Mouse (Mus musculus): ENCODE measurements at regions not wholly inside any gene's neighbourhood (a gene's known extent, or its start where the extent isn't known, plus 50 kb on each side); places are given as distances from the start of the nearest gene placed in this dataset.

DNA sequence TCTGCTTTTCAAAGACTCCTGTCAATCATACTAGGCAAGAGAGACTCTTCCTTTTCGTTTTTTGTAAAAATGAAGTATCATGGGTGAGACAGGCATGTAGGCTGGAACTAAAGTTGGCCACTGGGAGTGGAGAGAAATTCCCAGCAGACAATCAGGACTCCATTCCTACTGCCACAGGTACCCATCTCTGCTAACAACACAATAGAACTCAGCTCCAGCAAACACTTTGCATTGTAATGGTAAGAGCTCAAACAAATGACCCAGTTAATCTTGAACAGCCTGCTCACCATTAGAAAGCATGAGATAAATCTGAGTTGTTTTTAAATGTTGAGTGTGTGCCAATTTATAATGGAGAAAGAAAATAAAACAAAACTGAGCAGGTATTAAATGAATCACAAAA, 1620.6 kb upstream of the Pabpc4l start:
- WGBS: 58% methylated on average over 1 of the region's 1 CpGs
- no peak for TF ChIP-seq CTCF (IDR thresholded peaks at IDR 0.05; ENCODE audit: low read depth)
- H3K4me2 ChIP-seq: no peak overlapping the region
- ATAC-seq (ENCODE audit: insufficient read depth) (no peak), DNase-seq (no peak)
- no peaks in the 10 kb centered on the region for H3K36me3 ChIP-seq (ENCODE audit: insufficient read depth)
- H3K9ac ChIP-seq: no peak overlapping the region
- no peak overlapping the region for H3K4me3 ChIP-seq (ENCODE audit: low read depth, low read length)
- H3K9me3 ChIP-seq (ENCODE audit: low read depth, low read length): no peaks in the 10 kb centered on the region
- no peaks in the 10 kb centered on the region for H3K27me3 ChIP-seq (ENCODE audit: insufficient read depth, low read length)
- no peaks in the 10 kb centered on the region for H3K4me1 ChIP-seq (ENCODE audit: insufficient read depth)
- no peak overlapping the region for H3K27ac ChIP-seq (ENCODE audit: low read depth)
